19 mouse cellular contexts compared by ENCODE assay signal in genomic region chr14:26662488-26662887, GRCm38 (mm10). TPM values are rescaled to one million over a fixed set of nuclear protein-coding genes. Genes with fewer than 3 reads are reported as not detected.
DNase-seq lines count a peak whose midpoint lies in the region; ATAC-seq and TF ChIP-seq lines count a peak whose summit lies in the region.
"Had no signal": no experiment of that assay in that cellular context is flagged by ENCODE, and none has a peak within 500 bp of the region (broad histone marks: within the 10 kb centered on the region; RNA-seq: fewer than 3 reads in every experiment).

No protein-coding gene starts in this region.

- H3K4me1 ChIP-seq in MEL (ENCODE audit: control insufficient read depth in 1 of 2, insufficient read depth in 2 of 2, low read length in 2 of 2) = peaks cover 4 to 8% of the 10 kb centered on the region in 2 experiments; a peak in 3 of 4 replicates
- peaks cover 10% of the 10 kb centered on the region for H3K4me1 ChIP-seq in intestine, embryonic 16.5 days (ENCODE audit: control insufficient read depth, insufficient read depth, low read length)
- peaks cover 6 to 9% of the 10 kb centered on the region in 2 experiments; a peak in 3 of 4 replicates for H3K4me1 ChIP-seq in liver, embryonic 14.5 days (replicated peaks; ENCODE audit: control insufficient read depth in 2 of 2, insufficient read depth in 2 of 2, low read length in 1 of 2)
- peaks cover 10% of the 10 kb centered on the region for H3K4me1 ChIP-seq in forebrain, embryonic 16.5 days (replicated peaks; ENCODE audit: control insufficient read depth, insufficient read depth, low read length)
- H3K4me1 ChIP-seq in lung, postnatal 0 days (ENCODE audit: insufficient read depth, low read depth, low read length) = no peaks in the 10 kb centered on the region

- no peak overlapping the region for H3K4me2 ChIP-seq in intestine, embryonic 16.5 days (ENCODE audit: low read depth, low read length)
- H3K4me2 ChIP-seq in liver, embryonic 14.5 days (ENCODE audit: low read depth) = no peak overlapping the region
- H3K4me2 ChIP-seq in forebrain, embryonic 16.5 days (ENCODE audit: low read length) = no peak overlapping the region
- H3K4me2 ChIP-seq in lung, postnatal 0 days (replicated peaks; ENCODE audit: low read depth, low read length) = no peak overlapping the region
- H3K4me2 ChIP-seq: forebrain, embryonic 13.5 days; hindbrain, embryonic 14.5 days had no signal

- TF ChIP-seq RAD21 in MEL (IDR thresholded peaks at IDR 0.05; ENCODE audit: low read depth, low read length) = no peak

- no peak overlapping the region for H3K4me3 ChIP-seq in MEL (ENCODE audit: control insufficient read depth in 1 of 2, insufficient read depth in 1 of 2, low read depth in 2 of 2, low read length in 2 of 2)
- H3K4me3 ChIP-seq in intestine, embryonic 16.5 days (ENCODE audit: low read length) = no peak overlapping the region
- no peak overlapping the region for H3K4me3 ChIP-seq in liver, embryonic 14.5 days (ENCODE audit: insufficient read depth in 1 of 2, low read depth in 2 of 2, low read length in 2 of 2)
- H3K4me3 ChIP-seq in forebrain, embryonic 16.5 days (replicated peaks; ENCODE audit: low read length) = no peak overlapping the region
- no peak overlapping the region for H3K4me3 ChIP-seq in lung, postnatal 0 days (ENCODE audit: low read depth, low read length)
- H3K4me3 ChIP-seq: embryonic facial prominence, embryonic 10.5 days; forebrain, embryonic 13.5 days; gastrocnemius, adult 2 months; heart, embryonic 10.5 days had no signal

- WGBS in intestine, embryonic 16.5 days = 72% methylated on average over 2 of the region's 2 CpGs
- WGBS in liver, embryonic 14.5 days (ENCODE audit: insufficient replicate concordance) = 35% methylated on average over 2 of the region's 2 CpGs
- WGBS in forebrain, embryonic 16.5 days = 91% methylated on average over 2 of the region's 2 CpGs
- WGBS in lung, postnatal 0 days = 75% methylated on average over 2 of the region's 2 CpGs

- peak; percentile 40 to 51; a peak in 1 of 4 replicates for TF ChIP-seq EP300 in MEL (IDR thresholded peaks at IDR 0.05; ENCODE audit: low read depth in 1 of 2, low read length in 2 of 2)
- 0 out of 2 replicates have a peak, but pooled peaks have one; percentile 24 for TF ChIP-seq EP300 in liver, embryonic 14.5 days (IDR thresholded peaks at IDR 0.05; ENCODE audit: low read depth)
- TF ChIP-seq EP300 in lung, postnatal 0 days (IDR thresholded peaks at IDR 0.05) = no peak

- H3K36me3 ChIP-seq in MEL (ENCODE audit: control insufficient read depth in 1 of 2, insufficient read depth in 2 of 2, low read length in 2 of 2) = peaks cover 11 to 29% of the 10 kb centered on the region in 2 experiments
- peaks cover 2% of the 10 kb centered on the region; the same call in 1 of the 2 replicates for H3K36me3 ChIP-seq in intestine, embryonic 16.5 days (ENCODE audit: control insufficient read depth, insufficient read depth, low read length)
- peaks cover 31% of the 10 kb centered on the region for H3K36me3 ChIP-seq in liver, embryonic 14.5 days (replicated peaks; ENCODE audit: control insufficient read depth, insufficient read depth, low read depth)
- H3K36me3 ChIP-seq in forebrain, embryonic 16.5 days (ENCODE audit: control insufficient read depth, insufficient read depth) = peaks cover 3% of the 10 kb centered on the region
- peaks cover 6% of the 10 kb centered on the region; the same call in 1 of the 2 replicates for H3K36me3 ChIP-seq in lung, postnatal 0 days (ENCODE audit: insufficient read depth, low read length)

- no peaks in the 10 kb centered on the region for H3K27me3 ChIP-seq in MEL (ENCODE audit: control insufficient read depth in 1 of 2, insufficient read depth in 2 of 2, low read length in 2 of 2)
- H3K27me3 ChIP-seq in intestine, embryonic 16.5 days (replicated peaks; ENCODE audit: control insufficient read depth, insufficient read depth, low read length) = no peaks in the 10 kb centered on the region
- H3K27me3 ChIP-seq in liver, embryonic 14.5 days (ENCODE audit: control insufficient read depth, insufficient read depth, low read length) = no peaks in the 10 kb centered on the region
- H3K27me3 ChIP-seq in forebrain, embryonic 16.5 days (replicated peaks; ENCODE audit: control insufficient read depth, insufficient read depth, low read length) = no peaks in the 10 kb centered on the region
- no peaks in the 10 kb centered on the region for H3K27me3 ChIP-seq in lung, postnatal 0 days (replicated peaks; ENCODE audit: insufficient read depth, low read length)
- H3K27me3 ChIP-seq: CH12.LX; forebrain, embryonic 13.5 days had no signal

- TF ChIP-seq POLR2A in MEL (IDR thresholded peaks at IDR 0.05; ENCODE audit: control insufficient read depth in 1 of 2, insufficient read depth in 1 of 2, low read depth in 1 of 2, low read length in 2 of 2, poor library complexity in 1 of 2) = no peak

- ATAC-seq in intestine, embryonic 16.5 days = no peak; the same call in none of the 2 replicates
- peak; percentile 50 for ATAC-seq in liver, embryonic 14.5 days (ENCODE audit: insufficient read depth)
- ATAC-seq in megakaryocyte progenitor cell, adult 5-6 weeks (replicated peaks; ENCODE audit: poor library complexity) = peak; percentile 48
- ATAC-seq in forebrain, embryonic 16.5 days = no peak
- no peak for ATAC-seq in lung, postnatal 0 days
- ATAC-seq: forebrain, embryonic 13.5 days had no signal

- TF ChIP-seq CTCF in MEL (IDR thresholded peaks at IDR 0.05 in 2 of 3, conservative IDR thresholded peaks at IDR 0.05 in 1 of 3; ENCODE audit: control insufficient read depth in 1 of 3, insufficient read depth in 1 of 3, low read depth in 2 of 3, low read length in 3 of 3, poor library complexity in 1 of 3, severe bottlenecking in 1 of 3) = no peak
- no peak for TF ChIP-seq CTCF in liver, embryonic 14.5 days (IDR thresholded peaks at IDR 0.05; ENCODE audit: low read depth)
- no peak for TF ChIP-seq CTCF in lung, postnatal 0 days (IDR thresholded peaks at IDR 0.05)

- H3K27ac ChIP-seq in MEL (ENCODE audit: control insufficient read depth, low read depth, low read length) = no peak overlapping the region
- H3K27ac ChIP-seq in intestine, embryonic 16.5 days (ENCODE audit: low read length) = peak overlapping the region; percentile 19
- H3K27ac ChIP-seq in liver, embryonic 14.5 days = no peak overlapping the region
- H3K27ac ChIP-seq in forebrain, embryonic 16.5 days (ENCODE audit: low read length) = no peak overlapping the region
- H3K27ac ChIP-seq in lung, postnatal 0 days (ENCODE audit: low read length) = no peak overlapping the region
- H3K27ac ChIP-seq: embryonic facial prominence, embryonic 10.5 days; forebrain, embryonic 13.5 days; gastrocnemius, adult 2 months; heart, embryonic 10.5 days; hindbrain, embryonic 14.5 days had no signal

- H3K9ac ChIP-seq in MEL (ENCODE audit: control insufficient read depth, low read depth, low read length, poor library complexity, severe bottlenecking) = no peak overlapping the region
- H3K9ac ChIP-seq in intestine, embryonic 16.5 days (ENCODE audit: low read depth, low read length) = no peak overlapping the region
- H3K9ac ChIP-seq in liver, embryonic 14.5 days (replicated peaks) = no peak overlapping the region
- no peak overlapping the region for H3K9ac ChIP-seq in forebrain, embryonic 16.5 days (replicated peaks; ENCODE audit: low read depth, low read length)
- H3K9ac ChIP-seq in lung, postnatal 0 days (replicated peaks; ENCODE audit: low read depth) = no peak overlapping the region
- H3K9ac ChIP-seq: forebrain, embryonic 13.5 days; hindbrain, embryonic 14.5 days had no signal

- peaks cover 20% of the 10 kb centered on the region for H3K79me2 ChIP-seq in MEL (ENCODE audit: control insufficient read depth, insufficient read depth, low read length, poor library complexity)

- peak; percentile 44 for DNase-seq in MEL (ENCODE audit: low read depth, low spot score)
- no peak for DNase-seq in liver, embryonic 14.5 days (ENCODE audit: low read depth in 3 of 3, low spot score in 3 of 3)
- DNase-seq in heart, adult 8-10 months (ENCODE audit: low spot score) = no peak
- DNase-seq in lung, postnatal 0 days (ENCODE audit: low spot score) = no peak
- DNase-seq: adrenal gland, adult 2 months; adrenal gland, postnatal 36 days; cerebellum, adult 2 months; cerebellum, postnatal 10 days; gastrocnemius, adult 2 months; gastrocnemius, postnatal 25 days; heart, postnatal 10 days had no signal

- no peaks in the 10 kb centered on the region for H3K9me3 ChIP-seq in MEL (replicated peaks; ENCODE audit: insufficient read depth, low read length)
- H3K9me3 ChIP-seq in intestine, embryonic 16.5 days (ENCODE audit: control insufficient read depth, low read length) = no peaks in the 10 kb centered on the region
- H3K9me3 ChIP-seq in liver, embryonic 14.5 days (ENCODE audit: control insufficient read depth, low read length) = no peaks in the 10 kb centered on the region
- no peaks in the 10 kb centered on the region for H3K9me3 ChIP-seq in forebrain, embryonic 16.5 days (ENCODE audit: control insufficient read depth, low read length)
- no peaks in the 10 kb centered on the region for H3K9me3 ChIP-seq in lung, postnatal 0 days (ENCODE audit: low read length)
- H3K9me3 ChIP-seq: embryonic facial prominence, embryonic 10.5 days; forebrain, embryonic 13.5 days; heart, embryonic 10.5 days had no signal

RNA-seq across cellular contexts. Expression of gene Pde12, which starts 7.2 kb away (rescaled TPM):
- total RNA-seq in MEL (2012; rRNA removed) = 15.7 and 18.0 TPM in 2 replicates
- 10 to 100 TPM in 1 of 2 experiments, not detected in 1; 19.8 TPM for polyA plus RNA-seq in MEL (2012; ENCODE audit: insufficient read depth in 1 of 2, insufficient read length in 2 of 2, low read depth in 1 of 2, low replicate concordance in 2 of 2, missing spikeins in 1 of 2)
- 8.9 and 9.8 TPM in 2 replicates for polyA plus RNA-seq in intestine, embryonic 16.5 days (2015; fragmentation: Nextera tagmentation; extraction: Ambion mirVana)
- polyA plus RNA-seq in liver, embryonic 14.5 days (2012; rRNA removed) = 3.2 and 3.4 TPM in 2 replicates
- 6.5 and 7.3 TPM in 2 replicates for polyA plus RNA-seq in liver, embryonic 14.5 days (2014; fragmentation: Nextera tagmentation; extraction: Ambion mirVana)
- 15.4 and 15.8 TPM in 2 replicates for total RNA-seq in megakaryocyte progenitor cell, adult 5-6 weeks (2015)
- total RNA-seq in megakaryocyte progenitor cell, adult 5-6 weeks (2017) = 12.3 and 13.6 TPM in 2 replicates
- polyA plus RNA-seq in forebrain, embryonic 16.5 days (2015; fragmentation: Nextera tagmentation; extraction: Ambion mirVana) = 12.7 TPM in 2 replicates
- 1 to 10 TPM; 5.0 to 6.5 (median 5.3) TPM for total RNA-seq in heart, adult 8-10 months (2022)
- polyA plus RNA-seq in lung, postnatal 0 days (2015; fragmentation: Nextera tagmentation; extraction: Ambion mirVana) = 5.4 and 5.5 TPM in 2 replicates

RNA-seq across cellular contexts. Expression of gene Arf4, which starts 24.6 kb away (rescaled TPM):
- total RNA-seq in MEL (2012; rRNA removed) = 50.9 and 51.5 TPM in 2 replicates
- polyA plus RNA-seq in MEL (2012; ENCODE audit: insufficient read depth in 1 of 2, insufficient read length in 2 of 2, low read depth in 1 of 2, low replicate concordance in 2 of 2, missing spikeins in 1 of 2) = 10 to 100 TPM in 1 of 2 experiments, not detected in 1; 87.6 TPM
- polyA plus RNA-seq in intestine, embryonic 16.5 days (2015; fragmentation: Nextera tagmentation; extraction: Ambion mirVana) = 615 and 619 TPM in 2 replicates
- 37.7 and 51.2 TPM in 2 replicates for polyA plus RNA-seq in liver, embryonic 14.5 days (2012; rRNA removed)
- 139 and 140 TPM in 2 replicates for polyA plus RNA-seq in liver, embryonic 14.5 days (2014; fragmentation: Nextera tagmentation; extraction: Ambion mirVana)
- 361 and 398 TPM in 2 replicates for total RNA-seq in megakaryocyte progenitor cell, adult 5-6 weeks (2015)
- total RNA-seq in megakaryocyte progenitor cell, adult 5-6 weeks (2017) = 88.2 and 105 TPM in 2 replicates
- polyA plus RNA-seq in forebrain, embryonic 16.5 days (2015; fragmentation: Nextera tagmentation; extraction: Ambion mirVana) = 643 and 695 TPM in 2 replicates
- total RNA-seq in heart, adult 8-10 months (2022) = 10 to 100 TPM; 60.5 to 84.8 (median 69.0) TPM
- 347 and 352 TPM in 2 replicates for polyA plus RNA-seq in lung, postnatal 0 days (2015; fragmentation: Nextera tagmentation; extraction: Ambion mirVana)

RNA-seq across cellular contexts. Expression of gene Dnah12, which starts 30.6 kb away (rescaled TPM):
- 0.04 and 0.10 TPM in 2 replicates for total RNA-seq in MEL (2012; rRNA removed)
- under 1 TPM in 1 of 2 experiments, not detected in 1; 0.10 TPM for polyA plus RNA-seq in MEL (2012; ENCODE audit: insufficient read depth in 1 of 2, insufficient read length in 2 of 2, low read depth in 1 of 2, low replicate concordance in 2 of 2, missing spikeins in 1 of 2)
- polyA plus RNA-seq in intestine, embryonic 16.5 days (2015; fragmentation: Nextera tagmentation; extraction: Ambion mirVana) = 0.06 and 0.07 TPM in 2 replicates
- 0.01 TPM in 2 replicates for polyA plus RNA-seq in liver, embryonic 14.5 days (2012; rRNA removed)
- polyA plus RNA-seq in liver, embryonic 14.5 days (2014; fragmentation: Nextera tagmentation; extraction: Ambion mirVana) = 0.03 TPM in 2 replicates
- total RNA-seq in megakaryocyte progenitor cell, adult 5-6 weeks (2015) = 0.49 and 0.64 TPM in 2 replicates
- total RNA-seq in megakaryocyte progenitor cell, adult 5-6 weeks (2017) = 0.21 and 0.47 TPM in 2 replicates
- polyA plus RNA-seq in forebrain, embryonic 16.5 days (2015; fragmentation: Nextera tagmentation; extraction: Ambion mirVana) = 0.04 and 0.11 TPM in 2 replicates
- total RNA-seq in heart, adult 8-10 months (2022) = under 1 TPM in 3 of 4 experiments, not detected in 1; 0.03 to 0.06 (median 0.06) TPM
- polyA plus RNA-seq in lung, postnatal 0 days (2015; fragmentation: Nextera tagmentation; extraction: Ambion mirVana) = 1.6 and 2.1 TPM in 2 replicates
- total RNA-seq: gastrocnemius, adult 2 months; gastrocnemius, postnatal 25 days had no signal
- polyA plus RNA-seq: adrenal gland, adult 2 months; embryonic facial prominence, embryonic 10.5 days had no signal

Comparison
In these comparisons a context has a peak if more than half of its experiments do, and no peak if none do; other contexts are left out.
1. ATAC-seq: peak in liver, embryonic 14.5 days (single experiment) and megakaryocyte progenitor cell, adult 5-6 weeks (single experiment); none in intestine, embryonic 16.5 days (single experiment), forebrain, embryonic 16.5 days (single experiment) and lung, postnatal 0 days (single experiment).